Mouse (Mus musculus) adrenal gland, adult 2 months (tissue): Measurements from ENCODE around the gene Rgma. TPM values are rescaled to one million over a fixed set of nuclear protein-coding genes. Genes with fewer than 3 reads are reported as not detected.

Experiments
- DNase-seq: peaks from one replicate; pipeline ENCODE4 v3.0.0; 2021
- polyA plus RNA-seq: library from polyadenylated mRNA; depleted of rRNA; stranded (reverse); fragments of >200 nt; gene quantifications from 2 replicates; pipeline ENCODE4 v1.2.3, GENCODE M21; 2012
- total RNA-seq, 2 experiments: library from RNA; stranded (reverse); gene quantifications; 2 replicates each; pipeline ENCODE4 v1.2.3; 2021

Rgma gene
- total and polyA plus RNA-seq, 3 experiments: 8.2 to 24.1 (median 21.6) TPM

GRCm38 (mm10) chr7:73371587-73372321 lies 3.6 kb upstream of the Rgma start:
- DNase-seq: peak; percentile 33

- peak; percentile 87 for DNase-seq
Measured at GRCm38 (mm10) chr7:73372352-73372970, 2.8 kb upstream of the Rgma start.

- DNase-seq: no peak
Measured at GRCm38 (mm10) chr7:73374727-73375126, 582 bp upstream of the Rgma start.

GRCm38 (mm10) chr7:73376101-73377001 lies 1.0 kb downstream of the Rgma start:
- peak; percentile 54 for DNase-seq

- no peak for DNase-seq
Measured at GRCm38 (mm10) chr7:73377307-73377706, 2.0 kb downstream of the Rgma start.

GRCm38 (mm10) chr7:73378034-73378433 lies 2.7 kb downstream of the Rgma start:
- no peak for DNase-seq

- no peak for DNase-seq
Measured at GRCm38 (mm10) chr7:73382843-73383242, 7.5 kb downstream of the Rgma start.

- DNase-seq: no peak
Measured at GRCm38 (mm10) chr7:73388866-73389265, 13.6 kb downstream of the Rgma start.

- no peak for DNase-seq
Measured at GRCm38 (mm10) chr7:73389419-73389818, 14.1 kb downstream of the Rgma start.

- DNase-seq: no peak
Measured at GRCm38 (mm10) chr7:73389871-73390294, 14.6 kb downstream of the Rgma start.

GRCm38 (mm10) chr7:73390426-73391001 lies 15.2 kb downstream of the Rgma start:
- no peak for DNase-seq

GRCm38 (mm10) chr7:73391002-73391517 lies 15.8 kb downstream of the Rgma start:
- DNase-seq: peak; percentile 94

GRCm38 (mm10) chr7:73391518-73392321 lies 16.4 kb downstream of the Rgma start:
- DNase-seq: peak; percentile 60

- no peak for DNase-seq
Measured at GRCm38 (mm10) chr7:73392359-73392758, 17.1 kb downstream of the Rgma start.

GRCm38 (mm10) chr7:73393307-73394012 lies 18.2 kb downstream of the Rgma start:
- DNase-seq: no peak

GRCm38 (mm10) chr7:73394013-73394409 lies 18.7 kb downstream of the Rgma start:
- no peak for DNase-seq

GRCm38 (mm10) chr7:73398319-73398718 lies 23.0 kb downstream of the Rgma start:
- DNase-seq: peak; percentile 89

GRCm38 (mm10) chr7:73398806-73399442 lies 23.6 kb downstream of the Rgma start:
- DNase-seq: no peak

- DNase-seq: peak; percentile 83
Measured at GRCm38 (mm10) chr7:73399501-73400044, 24.3 kb downstream of the Rgma start.
